Mouse (Mus musculus): ENCODE results near the gene Zmynd8. TPM values are rescaled to one million over a fixed set of nuclear protein-coding genes. Genes with fewer than 3 reads are reported as not detected.

Gene Zmynd8
- polyA plus RNA-seq, 1 experiment: 35.3 TPM

DNA sequence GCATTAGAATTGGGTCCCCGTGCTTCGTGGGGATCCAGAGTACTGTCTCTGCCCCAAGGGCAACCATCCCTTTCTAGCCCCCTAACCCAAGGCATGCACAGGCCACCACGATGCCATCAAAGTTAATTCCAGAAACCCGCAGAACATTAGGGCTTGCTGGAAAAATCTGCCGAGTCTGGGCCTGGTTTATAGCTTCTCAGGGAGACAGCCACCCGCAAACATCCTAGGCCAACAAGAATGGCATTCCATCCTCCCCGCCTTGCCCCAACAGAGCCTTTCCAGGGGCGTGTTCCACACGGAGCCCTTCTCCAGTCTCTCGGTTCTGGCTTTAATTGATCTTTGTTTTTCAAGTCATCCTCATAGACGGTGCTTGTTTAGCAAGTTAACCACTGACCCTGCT, 150.4 kb downstream of the Zmynd8 start:
- DNase-seq (ENCODE audit: low spot score): no peak

DNA sequence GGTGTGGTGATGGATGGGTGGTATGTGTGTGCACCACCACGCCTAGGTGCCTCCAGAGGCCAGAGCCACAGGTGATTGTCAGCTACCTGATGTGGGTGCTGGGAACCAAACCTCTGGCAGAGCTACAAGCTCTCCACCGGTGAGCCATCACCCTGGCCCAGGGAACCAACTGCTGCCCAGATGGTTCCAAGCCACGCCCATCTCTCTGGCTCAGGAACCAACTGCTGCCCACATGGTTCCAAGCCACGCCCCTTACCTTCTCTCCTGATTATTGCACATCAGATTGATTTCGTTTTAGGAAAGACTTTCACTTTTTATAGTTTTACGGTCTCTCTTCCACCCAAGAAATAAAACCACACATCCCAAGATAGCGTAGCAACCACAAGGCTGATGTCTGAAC, 150.8 kb downstream of the Zmynd8 start:
- no peak for DNase-seq (ENCODE audit: low spot score)

DNA sequence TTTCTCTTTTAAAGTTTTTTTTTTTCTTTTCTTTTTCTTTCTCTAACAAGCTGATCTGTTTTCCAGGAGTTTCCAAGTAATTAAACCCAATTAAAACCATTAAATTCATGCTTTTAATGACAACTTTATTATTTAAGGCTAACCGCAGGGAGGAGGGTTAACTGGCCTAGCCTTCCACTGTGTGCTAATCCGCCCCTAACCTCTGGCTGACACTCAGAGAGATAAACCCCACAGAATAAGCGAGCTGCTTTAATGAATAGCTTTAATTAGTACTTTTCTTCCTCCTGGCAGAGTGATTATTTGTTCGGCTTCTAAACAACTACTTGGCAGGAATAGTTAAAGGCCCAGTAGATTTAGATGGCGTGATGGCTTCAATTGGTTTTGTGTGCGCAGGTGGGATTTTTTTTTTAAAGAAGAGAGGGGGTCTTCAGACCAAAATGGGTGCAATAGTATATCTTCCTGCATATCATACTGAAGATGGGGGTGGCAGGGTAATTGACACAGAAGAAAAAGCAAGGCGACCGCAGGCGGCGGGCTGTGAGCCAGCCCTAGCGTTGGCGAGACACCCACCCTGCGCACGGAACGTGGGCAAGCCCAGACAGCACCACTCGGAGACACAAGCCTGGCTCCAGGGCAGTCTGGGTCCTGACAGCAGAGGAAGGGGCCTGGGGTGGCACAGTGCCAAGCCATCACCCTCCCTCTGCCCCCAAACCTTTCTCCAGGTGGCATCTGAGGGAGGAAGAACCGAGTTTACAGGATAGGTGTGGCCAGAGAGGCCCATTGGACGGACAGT, 153.3 kb downstream of the Zmynd8 start:
- no peak for DNase-seq (ENCODE audit: low spot score)

DNA sequence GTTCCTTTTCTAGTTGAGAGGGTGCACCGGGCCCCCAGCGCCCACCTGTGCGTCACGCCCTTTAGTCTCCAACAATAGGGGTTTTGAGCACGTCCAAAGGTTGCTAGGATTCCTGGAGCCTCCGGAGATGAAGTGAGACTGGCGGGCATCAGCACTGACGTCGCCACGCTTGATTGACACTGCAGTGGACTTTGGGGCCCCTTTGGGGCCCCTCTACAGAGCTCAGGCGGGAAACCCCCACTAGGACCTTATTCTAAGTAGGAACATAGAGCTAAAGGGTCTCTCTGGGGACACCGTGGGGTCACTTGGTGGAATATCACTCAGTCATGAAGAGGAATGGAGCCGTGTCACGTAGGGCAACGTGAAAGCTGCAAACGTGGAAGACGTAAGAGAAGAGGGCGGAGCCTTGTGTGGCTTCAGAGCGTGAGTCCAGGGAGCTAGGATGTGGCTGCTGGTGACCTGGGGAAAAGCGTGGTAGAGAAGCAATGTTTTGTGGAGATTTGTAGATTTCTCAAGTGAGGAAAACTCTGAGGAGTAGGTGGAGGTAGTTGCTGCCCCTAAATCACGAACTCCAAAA, 156.5 kb downstream of the Zmynd8 start:
- no peak for DNase-seq (ENCODE audit: low spot score)

DNA sequence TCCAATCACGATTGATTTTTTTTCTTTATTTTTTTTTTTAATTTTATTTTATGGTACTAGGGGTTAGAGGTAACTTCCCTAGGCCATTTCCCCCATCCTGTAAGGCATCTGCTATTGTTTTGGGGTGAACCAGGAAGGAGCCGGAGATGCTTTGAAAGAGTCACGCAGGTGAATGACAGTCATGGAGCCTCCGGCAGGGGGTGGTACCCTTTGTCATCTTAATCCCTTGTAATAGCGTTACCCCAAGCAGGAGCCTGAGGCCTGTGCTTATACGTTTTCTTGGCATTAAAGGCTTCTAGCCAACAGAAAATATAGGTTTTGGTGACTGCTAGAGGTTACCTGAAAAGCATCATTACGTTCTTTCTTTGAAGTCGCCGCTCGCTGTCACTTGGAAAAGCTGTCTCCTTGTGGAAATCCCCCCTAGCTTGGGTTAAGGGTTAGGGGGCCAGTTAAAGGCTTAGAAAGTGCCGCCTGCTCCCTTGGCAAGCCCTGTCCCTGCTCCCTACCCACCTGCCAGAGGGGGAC, 157.2 kb downstream of the Zmynd8 start:
- no peak for DNase-seq (ENCODE audit: low spot score)

DNA sequence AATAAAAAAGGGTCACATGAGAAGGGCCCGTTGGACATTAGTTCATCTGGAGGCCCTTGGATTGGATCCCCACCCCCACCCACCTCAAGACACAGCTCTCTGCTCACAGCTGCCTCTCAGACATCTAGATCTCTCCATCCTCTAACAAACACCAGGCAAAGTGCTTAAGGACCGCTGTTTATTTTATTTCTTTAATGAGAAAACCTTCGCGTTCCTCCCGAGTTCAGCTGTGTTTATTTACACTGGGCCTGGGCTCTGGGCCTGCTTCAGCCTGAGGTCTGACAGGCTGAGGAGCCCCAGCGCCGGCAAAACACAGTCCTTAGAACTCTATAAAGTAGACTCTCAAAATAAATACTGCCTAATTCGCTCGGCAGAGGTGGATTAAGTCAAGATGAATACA, 157.8 kb downstream of the Zmynd8 start:
- no peak for DNase-seq (ENCODE audit: low spot score)

DNA sequence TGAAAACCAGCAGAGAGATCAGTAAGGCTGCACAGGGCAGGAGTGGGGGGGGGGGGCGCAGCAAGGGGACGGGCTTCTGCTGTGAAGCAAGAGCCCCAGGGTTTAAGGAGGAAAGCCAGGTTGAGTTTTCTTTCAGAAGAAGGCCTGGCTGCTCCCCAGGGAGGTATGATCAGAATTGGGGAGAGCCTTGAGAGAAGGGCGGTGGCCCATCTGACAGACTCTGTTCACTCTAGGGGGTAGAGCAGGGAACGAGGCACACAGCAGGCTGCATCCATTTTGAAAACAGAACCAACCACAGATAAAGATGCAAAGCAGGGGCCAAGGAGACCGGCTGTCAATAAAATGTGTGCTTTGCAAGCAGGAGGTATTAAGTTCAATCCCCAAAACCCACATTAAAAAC, 158.4 kb downstream of the Zmynd8 start:
- no peak for DNase-seq (ENCODE audit: low spot score)

DNA sequence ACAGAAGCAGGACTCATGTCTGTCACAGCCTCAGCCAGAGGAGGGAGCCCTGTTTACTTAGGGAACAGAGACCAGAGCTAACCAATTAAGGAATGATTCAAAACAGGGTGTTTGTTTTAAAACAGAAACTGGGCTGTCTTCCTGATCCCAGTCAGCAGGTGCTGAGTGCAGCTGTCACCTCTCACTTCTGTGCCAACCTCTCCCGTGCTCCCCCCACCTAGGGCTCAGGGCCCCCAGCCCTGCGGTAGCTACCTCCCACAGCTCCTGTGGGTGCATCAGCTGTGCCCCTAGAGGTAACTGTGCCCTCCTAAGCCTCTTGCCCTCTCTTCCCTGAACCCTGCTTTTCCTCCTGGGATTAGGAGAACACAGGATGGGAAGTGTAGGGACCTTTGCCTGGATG, 162.5 kb downstream of the Zmynd8 start:
- DNase-seq (ENCODE audit: low spot score): no peak

Other genes with a start within 250 kb of the Zmynd8 start
- gene Ncoa3, start 93.6 kb upstream of the Zmynd8 start, polyA plus RNA-seq (2012; rRNA removed): 34.9 and 36.8 TPM in 2 replicates